Mouse (Mus musculus): ENCODE measurements around the gene Car9. TPM values are rescaled to one million over a fixed set of nuclear protein-coding genes. Genes with fewer than 3 reads are reported as not detected.
"Not testable (repeated sequence)": the region's sequence is repeated elsewhere in the genome, so short reads cannot be mapped to it uniquely, and the experiment has no call there.

Car9 gene
- polyA plus RNA-seq, 1 experiment from 2014 or later, result 1.3 TPM

DNA sequence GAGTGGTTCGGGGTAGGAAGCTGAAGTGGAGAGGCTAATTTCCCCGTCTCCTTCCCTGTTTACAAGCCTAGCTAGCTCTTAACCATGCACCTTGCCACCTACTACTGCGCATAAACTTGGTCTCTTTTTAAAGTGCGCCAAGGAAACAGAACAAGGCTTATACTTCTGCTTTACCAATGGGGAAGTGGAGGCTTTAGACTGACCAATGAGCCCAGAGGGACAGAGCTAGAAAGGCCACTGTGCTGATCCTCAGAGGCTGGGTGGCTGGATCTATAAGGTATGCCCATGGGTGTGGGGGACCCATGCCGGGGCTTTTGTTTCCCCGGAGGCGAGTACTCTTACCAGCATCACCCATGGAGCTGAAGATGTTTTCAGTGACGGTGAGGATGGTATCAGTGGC lies 40.4 kb downstream of the Car9 start:
- Histone ChIP-seq H3K4me3 (no peak overlapping the region), H3K4me1 (no peaks in the 10 kb centered on the region), H3K27me3 (ENCODE audit: low read depth, poor library complexity, severe bottlenecking) (no peaks in the 10 kb centered on the region), H3K9me3 (replicated peaks) (no peaks in the 10 kb centered on the region), H3K36me3 (peaks cover 100% of the 10 kb centered on the region), H3K27ac (no peak overlapping the region)
- WGBS, result 94% methylated on average over 8 of the region's 8 CpGs
- DNase-seq (ENCODE audit: low spot score), result no peak

GRCm38 (mm10) chr4:43549055-43549454 lies 42.3 kb downstream of the Car9 start:
- Histone ChIP-seq H3K4me3 (no peak overlapping the region), H3K9me3 (replicated peaks) (no peaks in the 10 kb centered on the region), H3K27ac (no peak overlapping the region), H3K27me3 (ENCODE audit: low read depth, poor library complexity, severe bottlenecking) (no peaks in the 10 kb centered on the region), H3K4me1 (no peaks in the 10 kb centered on the region), H3K36me3 (peaks cover 100% of the 10 kb centered on the region)
- 91% methylated on average over 12 of the region's 12 CpGs for WGBS
- no peak for DNase-seq (ENCODE audit: low spot score)

GRCm38 (mm10) chr4:43551854-43552253 lies 45.1 kb downstream of the Car9 start:
- H3K4me1 ChIP-seq; H3K4me3 ChIP-seq; H3K27ac ChIP-seq; H3K9me3 ChIP-seq (replicated peaks); DNase-seq (ENCODE audit: low spot score); H3K27me3 ChIP-seq (ENCODE audit: low read depth, poor library complexity, severe bottlenecking): not testable (repeated sequence)
- H3K36me3 ChIP-seq, result peaks cover 100% of the 10 kb centered on the region
- WGBS, result 86% methylated on average over 6 of the region's 6 CpGs

GRCm38 (mm10) chr4:43552437-43552836 lies 45.7 kb downstream of the Car9 start:
- Histone ChIP-seq H3K27me3 (ENCODE audit: low read depth, poor library complexity, severe bottlenecking) (no peaks in the 10 kb centered on the region), H3K9me3 (replicated peaks) (no peaks in the 10 kb centered on the region), H3K4me1 (peaks cover 4% of the 10 kb centered on the region), H3K27ac (no peak overlapping the region), H3K4me3 (no peak overlapping the region), H3K36me3 (peaks cover 100% of the 10 kb centered on the region)
- 93% methylated on average over 5 of the region's 5 CpGs for WGBS
- DNase-seq (ENCODE audit: low spot score), result no peak

DNA sequence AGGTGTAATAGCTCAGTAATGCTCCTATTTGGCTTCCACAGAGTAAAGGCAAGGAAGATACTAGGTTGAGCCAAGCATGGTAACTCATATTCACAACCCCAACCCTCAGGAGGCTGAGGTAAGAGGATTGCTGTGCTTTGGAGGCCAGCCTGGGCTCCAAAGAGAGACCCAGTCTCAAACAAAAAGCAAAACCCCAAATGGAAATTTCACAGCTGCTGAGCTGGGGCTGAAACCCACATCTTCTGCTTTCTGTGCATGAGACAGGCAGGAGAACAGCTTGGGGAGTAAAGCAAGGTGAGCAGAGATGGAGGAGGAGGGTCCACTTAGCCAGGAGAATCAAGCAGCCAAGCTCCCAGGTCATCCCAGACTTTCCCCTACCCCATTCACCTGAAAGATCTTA lies 47.1 kb downstream of the Car9 start:
- no peak for DNase-seq (ENCODE audit: low spot score)
- H3K9me3 ChIP-seq (replicated peaks), result no peaks in the 10 kb centered on the region
- peaks cover 93% of the 10 kb centered on the region for H3K36me3 ChIP-seq
- H3K27ac ChIP-seq, result no peak overlapping the region
- no peak overlapping the region for H3K4me3 ChIP-seq
- H3K27me3 ChIP-seq (ENCODE audit: low read depth, poor library complexity, severe bottlenecking), result no peaks in the 10 kb centered on the region
- H3K4me1 ChIP-seq, result peaks cover 18% of the 10 kb centered on the region

- Histone ChIP-seq H3K36me3 (peaks cover 75% of the 10 kb centered on the region), H3K9me3 (replicated peaks) (no peaks in the 10 kb centered on the region), H3K4me1 (peaks cover 38% of the 10 kb centered on the region), H3K27ac (no peak overlapping the region), H3K4me3 (no peak overlapping the region), H3K27me3 (ENCODE audit: low read depth, poor library complexity, severe bottlenecking) (no peaks in the 10 kb centered on the region)
- 98% methylated on average over 7 of the region's 7 CpGs for WGBS
- DNase-seq (ENCODE audit: low spot score), result no peak
These were observed 49.2 kb downstream of the Car9 start for GRCm38 (mm10) chr4:43555926-43556325.

GRCm38 (mm10) chr4:43558028-43558630 lies 51.4 kb downstream of the Car9 start:
- H3K27ac ChIP-seq, result peak overlapping the region; percentile 73
- DNase-seq (ENCODE audit: low spot score), result no peak
- peak overlapping the region; percentile 25 for H3K4me3 ChIP-seq
- peaks cover 46% of the 10 kb centered on the region for H3K4me1 ChIP-seq
- H3K36me3 ChIP-seq, result peaks cover 53% of the 10 kb centered on the region
- no peaks in the 10 kb centered on the region for H3K27me3 ChIP-seq (ENCODE audit: low read depth, poor library complexity, severe bottlenecking)
- H3K9me3 ChIP-seq (replicated peaks), result no peaks in the 10 kb centered on the region
- 31% methylated on average over 5 of the region's 5 CpGs for WGBS

- 23% methylated on average over 13 of the region's 13 CpGs for WGBS
- Histone ChIP-seq H3K9me3 (replicated peaks) (no peaks in the 10 kb centered on the region), H3K27me3 (ENCODE audit: low read depth, poor library complexity, severe bottlenecking) (no peaks in the 10 kb centered on the region), H3K4me3 (peak overlapping the region; percentile 25), H3K27ac (peak overlapping the region; percentile 73), H3K36me3 (peaks cover 46% of the 10 kb centered on the region), H3K4me1 (peaks cover 52% of the 10 kb centered on the region)
- DNase-seq (ENCODE audit: low spot score), result peak; percentile 64
These were observed 52.0 kb downstream of the Car9 start for GRCm38 (mm10) chr4:43558631-43559356.

DNA sequence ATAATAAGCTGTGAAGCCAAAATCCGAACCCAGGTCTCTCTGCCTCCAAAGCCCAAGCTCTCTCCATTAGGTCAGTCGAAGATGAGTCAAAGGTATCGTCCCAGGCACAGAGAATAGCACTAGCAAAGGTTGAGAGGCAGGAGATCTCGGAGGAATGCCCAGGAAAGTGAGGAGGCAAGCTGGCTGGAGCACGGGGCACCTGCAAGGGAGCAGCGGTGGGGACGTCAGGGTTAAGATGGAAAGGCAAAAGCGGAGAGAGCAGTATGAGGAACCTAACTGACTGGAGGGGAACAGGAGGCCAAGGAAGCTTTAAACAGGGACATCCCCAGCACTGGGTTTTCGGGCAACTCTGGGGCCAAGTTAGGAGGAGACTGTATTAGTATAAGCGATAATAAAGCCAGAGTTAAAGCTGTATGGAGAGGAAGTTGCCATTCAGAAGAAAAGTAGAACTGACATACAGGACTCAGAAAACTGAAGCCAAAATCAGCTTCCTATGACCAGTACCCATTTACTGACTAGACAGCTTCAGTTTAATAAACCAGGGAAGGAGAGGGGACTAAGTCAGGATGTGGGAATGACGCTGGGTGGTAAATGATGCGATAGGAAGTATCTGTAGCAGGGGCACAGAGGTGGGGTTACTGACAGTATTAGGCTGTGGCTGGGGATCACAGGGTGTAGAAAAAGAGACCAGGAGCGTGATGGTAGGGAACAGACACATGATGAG lies 52.9 kb downstream of the Car9 start:
- no peaks in the 10 kb centered on the region for H3K27me3 ChIP-seq (ENCODE audit: low read depth, poor library complexity, severe bottlenecking)
- no peak for DNase-seq (ENCODE audit: low spot score)
- no peaks in the 10 kb centered on the region for H3K9me3 ChIP-seq (replicated peaks)
- H3K4me3 ChIP-seq, result peak overlapping the region; percentile 70
- peaks cover 52% of the 10 kb centered on the region for H3K4me1 ChIP-seq
- peak overlapping the region; percentile 73; the same call in 1 of the 2 replicates for H3K27ac ChIP-seq
- H3K36me3 ChIP-seq, result peaks cover 44% of the 10 kb centered on the region
- 77% methylated on average over 13 of the region's 13 CpGs for WGBS

GRCm38 (mm10) chr4:43560243-43560611 lies 53.5 kb downstream of the Car9 start:
- DNase-seq (ENCODE audit: low spot score), result no peak
- 38% methylated on average over 6 of the region's 6 CpGs for WGBS

GRCm38 (mm10) chr4:43560976-43561375 lies 54.2 kb downstream of the Car9 start:
- no peaks in the 10 kb centered on the region for H3K9me3 ChIP-seq (replicated peaks)
- 23% methylated on average over 2 of the region's 2 CpGs for WGBS
- H3K27me3 ChIP-seq (ENCODE audit: low read depth, poor library complexity, severe bottlenecking), result no peaks in the 10 kb centered on the region
- peak overlapping the region; percentile 93 for H3K27ac ChIP-seq
- peak overlapping the region; percentile 70 for H3K4me3 ChIP-seq
- no peak for DNase-seq (ENCODE audit: low spot score)
- peaks cover 44% of the 10 kb centered on the region for H3K36me3 ChIP-seq
- peaks cover 52% of the 10 kb centered on the region for H3K4me1 ChIP-seq

More at GRCm38 (mm10) chr4:43560243-43560611, 53.5 kb downstream of the Car9 start:
- Histone ChIP-seq H3K27ac (0 out of 2 replicates have a peak overlapping the region, but pooled peaks have one; percentile 93), H3K36me3 (peaks cover 44% of the 10 kb centered on the region), H3K9me3 (replicated peaks) (no peaks in the 10 kb centered on the region), H3K4me1 (peaks cover 52% of the 10 kb centered on the region), H3K27me3 (ENCODE audit: low read depth, poor library complexity, severe bottlenecking) (no peaks in the 10 kb centered on the region), H3K4me3 (peak overlapping the region; percentile 70)

GRCm38 (mm10) chr4:43561436-43561996 lies 54.8 kb downstream of the Car9 start:
- H3K36me3 ChIP-seq, result peaks cover 44% of the 10 kb centered on the region
- H3K4me1 ChIP-seq, result peaks cover 52% of the 10 kb centered on the region
- no peaks in the 10 kb centered on the region for H3K27me3 ChIP-seq (ENCODE audit: low read depth, poor library complexity, severe bottlenecking)
- peak overlapping the region; percentile 70 for H3K4me3 ChIP-seq
- peak overlapping the region; percentile 93 for H3K27ac ChIP-seq
- no peak for DNase-seq (ENCODE audit: low spot score)
- WGBS, result 5% methylated on average over 16 of the region's 16 CpGs
- no peaks in the 10 kb centered on the region for H3K9me3 ChIP-seq (replicated peaks)

All from limb, embryonic 10.5 days (tissue).